Mouse (Mus musculus): ENCODE data around the gene Tmem203.

- TF ChIP-seq GATA1 (IDR thresholded peaks at IDR 0.05; ENCODE audit: borderline replicate concordance, low read length) (no peak), FLI1 (IDR thresholded peaks at IDR 0.05; ENCODE audit: low read length) (no peak)
These were observed 26.8 kb upstream of the Tmem203 start for GRCm38 (mm10) chr2:25228431-25228889.
